Mouse (Mus musculus) kidney, adult 2 months (tissue): ENCODE measurements around the gene Relt.

ENCODE experiments used
- CTCF ChIP-seq: fragments of 200-500 bp; conservative IDR thresholded peaks from 2 replicates; pipeline ENCODE4 v1.5.1; 2011; ENCODE audit warnings: low read depth, mild to moderate bottlenecking, control low read depth, low read length, moderate library complexity, mixed read lengths; ENCODE audit not compliant: insufficient read depth, insufficient read length
- POLR2A ChIP-seq: fragments of 200-500 bp; IDR thresholded peaks from one replicate; pipeline ENCODE4 v1.6.1; 2011; ENCODE audit warnings: low read depth, low read length, control low read depth

- TF ChIP-seq CTCF = no peak
- no peak for TF ChIP-seq POLR2A
These were observed 48.5 kb upstream of the Relt start for GRCm38 (mm10) chr7:100911791-100912190.
